Mouse (Mus musculus) heart, postnatal 0 days (tissue): ENCODE results near the gene Sltm.

Source experiments
- CTCF ChIP-seq: IDR thresholded peaks from 2 replicates; pipeline ENCODE4 v1.5.1; 2016; ENCODE audit warnings: antibody characterized with exemption, control low read depth, low read depth
- EP300 ChIP-seq: IDR thresholded peaks from 2 replicates; pipeline ENCODE4 v1.6.1; 2016; ENCODE audit warnings: antibody characterized with exemption, low read depth

GRCm38 (mm10) chr9:70520651-70521050, 21.9 kb upstream of the Sltm start:
- TF ChIP-seq EP300: no peak
- TF ChIP-seq CTCF: no peak
